Mouse (Mus musculus): ENCODE data around the gene Aloxe3.
A peak's percentile ranks its signal among the peaks of the same experiment; 100 is the strongest.

The Aloxe3 gene

DNA sequence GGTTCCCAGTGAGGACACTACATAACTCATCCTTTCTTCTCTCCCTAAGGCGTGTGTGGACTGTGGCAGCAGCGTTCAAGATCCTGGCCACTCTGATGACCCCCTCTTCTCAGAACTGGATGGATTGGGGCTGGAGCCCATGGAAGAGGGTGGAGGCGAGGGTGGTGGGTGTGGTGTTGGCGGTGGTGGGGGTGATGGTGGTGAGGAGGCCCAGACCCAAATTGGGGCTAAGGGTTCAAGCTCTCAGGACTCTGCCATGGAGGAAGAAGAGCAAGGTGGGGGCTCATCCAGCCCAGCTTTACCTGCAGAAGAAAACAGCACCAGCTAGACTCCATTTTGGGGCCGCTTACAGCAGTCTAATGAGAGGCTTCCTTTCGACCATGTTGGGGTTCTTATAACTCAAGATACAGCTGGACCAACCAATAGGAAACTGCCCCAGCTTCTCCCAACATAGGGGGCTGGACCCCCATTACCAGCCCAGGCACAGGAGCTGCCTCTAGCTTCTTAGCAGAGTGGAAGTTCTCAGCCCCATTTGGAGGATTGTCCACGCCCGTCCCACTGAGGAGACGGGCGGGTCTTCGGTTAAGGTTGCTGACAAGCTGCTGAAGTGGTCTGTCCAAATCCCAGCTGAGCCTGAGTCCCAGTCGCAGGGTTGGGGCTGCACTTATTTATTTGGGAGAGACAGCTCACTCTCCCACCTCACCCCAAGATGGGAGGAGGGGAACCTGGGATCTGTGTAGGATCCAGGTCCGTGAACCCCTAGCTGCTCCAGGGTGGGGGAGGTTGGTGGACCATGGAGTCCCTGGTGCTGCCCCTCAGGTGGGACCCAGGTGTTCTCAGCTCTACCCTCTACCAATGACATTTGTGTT is 16.4 kb upstream of the Aloxe3 start:
- no peak for DNase-seq (ENCODE audit: low spot score in 2 of 2)

DNA sequence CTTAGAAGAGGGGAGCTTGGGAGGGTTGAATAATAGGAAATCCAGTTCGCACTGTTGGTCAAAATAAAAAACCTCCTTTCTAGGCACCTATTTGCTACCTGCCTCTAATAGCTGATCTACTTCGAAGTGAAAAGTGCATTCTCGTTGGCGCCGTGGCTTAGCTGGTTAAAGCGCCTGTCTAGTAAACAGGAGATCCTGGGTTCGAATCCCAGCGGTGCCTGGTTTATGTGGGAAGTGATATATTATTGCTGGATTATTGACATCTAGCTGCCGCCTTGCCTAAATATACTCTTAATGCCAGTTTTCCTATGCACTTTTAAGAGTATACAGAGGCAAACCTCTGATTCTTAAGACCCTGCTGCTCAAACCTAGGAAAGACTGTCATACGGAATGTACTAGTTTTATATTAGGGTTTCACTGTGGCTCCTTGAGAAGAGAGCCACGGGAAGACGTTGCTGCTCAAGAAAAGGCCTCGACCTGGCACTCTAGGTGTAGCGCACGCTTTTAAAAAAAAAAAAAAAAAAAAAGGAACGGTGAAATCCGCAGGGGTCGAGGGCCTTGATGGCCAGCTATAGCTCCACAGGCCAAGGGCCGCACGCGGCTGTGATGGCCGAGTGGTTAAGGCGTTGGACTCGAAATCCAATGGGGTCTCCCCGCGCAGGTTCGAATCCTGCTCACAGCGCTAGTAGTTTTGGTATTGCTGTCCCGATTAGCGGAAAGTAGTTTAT is 15.2 kb upstream of the Aloxe3 start:
- DNase-seq (ENCODE audit: low spot score in 2 of 2): peak; percentile 86 to 92

DNA sequence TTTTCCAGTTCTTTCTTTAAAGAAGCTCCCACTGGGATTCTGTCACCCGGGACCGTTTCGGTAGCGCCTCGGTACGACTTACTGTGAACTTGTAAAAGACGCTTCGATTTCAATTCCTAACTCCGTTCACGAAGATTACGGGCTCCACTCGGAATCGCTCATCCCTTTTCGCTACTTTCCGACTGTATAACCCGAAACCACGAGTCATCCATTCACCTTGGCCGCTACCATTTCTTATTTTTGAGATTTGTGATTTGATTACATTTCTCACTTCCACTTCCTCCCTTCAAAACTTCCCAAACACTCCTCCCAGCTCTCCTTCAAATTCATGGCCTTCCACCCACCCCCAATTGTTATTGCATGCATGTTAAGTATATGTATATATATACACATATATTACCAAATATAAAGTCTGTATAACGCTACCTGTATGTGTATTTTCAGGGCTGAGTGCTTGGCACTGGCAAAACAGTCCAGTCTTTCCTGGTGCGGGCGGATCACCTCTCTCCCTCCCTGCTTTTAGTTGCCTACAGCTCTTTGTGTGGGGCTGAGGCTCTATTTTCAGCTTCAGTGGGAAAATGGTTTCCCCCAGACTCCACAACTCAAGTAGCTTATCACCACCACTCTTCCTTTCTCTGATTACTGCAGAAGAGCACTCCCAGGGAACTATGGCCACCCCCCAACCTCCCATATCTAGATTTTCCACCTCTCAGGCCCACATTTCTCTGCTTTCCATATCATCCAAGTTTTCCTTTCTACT is 14.5 kb upstream of the Aloxe3 start:
- no peak for DNase-seq (ENCODE audit: low spot score in 2 of 2)

DNA sequence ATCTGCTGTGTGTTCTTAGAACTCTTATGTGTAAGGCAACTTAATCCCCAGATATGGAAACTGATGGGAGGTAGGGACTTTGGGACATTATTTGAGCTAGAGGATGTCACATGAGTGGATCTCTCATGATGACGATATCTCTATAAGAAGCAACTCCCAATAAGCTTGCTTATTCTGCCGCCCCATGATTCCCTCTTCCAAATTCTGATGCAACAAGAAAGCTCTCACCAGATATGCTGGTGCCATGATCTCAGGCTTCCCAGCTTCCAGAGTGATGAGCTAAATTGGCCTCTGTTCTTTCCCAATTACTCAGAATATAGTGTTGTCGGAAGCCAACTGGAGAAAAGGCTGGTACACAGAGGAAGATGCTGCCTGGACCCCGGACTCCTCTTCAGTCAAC is 13.8 kb upstream of the Aloxe3 start:
- no peak for DNase-seq (ENCODE audit: low spot score in 2 of 2)

DNA sequence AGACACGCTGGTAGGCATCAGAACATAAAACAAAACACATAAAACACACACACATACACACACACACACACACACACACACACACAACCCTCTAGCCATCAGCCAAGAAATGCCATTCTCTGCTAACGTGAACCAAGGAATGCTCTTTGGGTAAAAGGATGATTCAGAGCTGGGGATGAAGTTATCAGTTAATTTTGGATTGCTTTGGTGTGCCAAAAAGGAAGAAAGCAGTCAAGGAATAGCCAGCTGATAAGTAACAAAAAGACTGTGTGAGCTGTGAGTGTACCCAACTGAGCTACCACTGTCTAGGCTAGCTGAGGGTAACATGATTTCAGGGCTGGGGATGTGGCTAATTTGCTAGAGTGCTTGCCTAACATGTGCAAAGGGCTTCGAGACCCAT is 11.7 kb upstream of the Aloxe3 start:
- DNase-seq (ENCODE audit: low spot score in 2 of 2): no peak

DNA sequence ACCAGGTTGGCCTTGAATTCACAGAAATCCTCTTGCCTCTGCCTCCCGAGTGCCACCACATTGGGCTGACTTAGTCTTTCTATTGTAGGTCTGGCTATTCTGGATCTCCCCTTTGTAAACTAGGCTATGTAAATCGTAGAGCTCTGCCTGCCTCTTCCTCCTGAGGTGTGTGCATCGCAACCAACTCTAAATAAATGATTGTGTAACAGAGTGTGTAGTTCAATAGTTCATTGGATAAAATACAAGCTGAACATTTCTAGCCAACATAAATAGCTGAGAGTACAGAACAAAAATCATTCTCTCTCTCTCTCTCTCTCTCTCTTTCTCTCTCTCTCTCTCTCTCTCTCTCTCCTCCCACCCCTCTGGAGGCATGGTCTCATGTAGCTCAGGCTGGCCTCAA is 11.1 kb upstream of the Aloxe3 start:
- no peak for DNase-seq (ENCODE audit: low spot score in 2 of 2)

DNA sequence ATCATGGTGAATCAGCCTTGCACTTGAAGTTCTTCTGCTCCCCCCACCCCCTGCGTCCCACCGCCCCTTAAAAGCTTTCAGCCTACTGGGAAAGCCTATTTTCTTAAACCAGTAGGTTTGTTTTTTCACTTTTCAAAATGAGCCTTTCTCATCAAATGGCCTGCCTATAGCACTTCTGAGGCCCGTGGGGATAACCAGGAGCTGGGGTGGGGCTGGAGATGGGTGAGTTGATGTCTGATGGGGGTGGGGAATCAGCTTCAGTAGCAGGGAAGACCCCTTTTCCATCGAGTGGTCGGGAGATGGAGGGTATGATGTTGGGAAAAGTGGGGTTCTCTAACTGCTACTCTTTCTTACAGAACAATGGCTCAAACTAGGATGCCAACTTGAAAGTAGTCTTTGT is 8.9 kb upstream of the Aloxe3 start:
- no peak for DNase-seq (ENCODE audit: low spot score in 2 of 2)

DNA sequence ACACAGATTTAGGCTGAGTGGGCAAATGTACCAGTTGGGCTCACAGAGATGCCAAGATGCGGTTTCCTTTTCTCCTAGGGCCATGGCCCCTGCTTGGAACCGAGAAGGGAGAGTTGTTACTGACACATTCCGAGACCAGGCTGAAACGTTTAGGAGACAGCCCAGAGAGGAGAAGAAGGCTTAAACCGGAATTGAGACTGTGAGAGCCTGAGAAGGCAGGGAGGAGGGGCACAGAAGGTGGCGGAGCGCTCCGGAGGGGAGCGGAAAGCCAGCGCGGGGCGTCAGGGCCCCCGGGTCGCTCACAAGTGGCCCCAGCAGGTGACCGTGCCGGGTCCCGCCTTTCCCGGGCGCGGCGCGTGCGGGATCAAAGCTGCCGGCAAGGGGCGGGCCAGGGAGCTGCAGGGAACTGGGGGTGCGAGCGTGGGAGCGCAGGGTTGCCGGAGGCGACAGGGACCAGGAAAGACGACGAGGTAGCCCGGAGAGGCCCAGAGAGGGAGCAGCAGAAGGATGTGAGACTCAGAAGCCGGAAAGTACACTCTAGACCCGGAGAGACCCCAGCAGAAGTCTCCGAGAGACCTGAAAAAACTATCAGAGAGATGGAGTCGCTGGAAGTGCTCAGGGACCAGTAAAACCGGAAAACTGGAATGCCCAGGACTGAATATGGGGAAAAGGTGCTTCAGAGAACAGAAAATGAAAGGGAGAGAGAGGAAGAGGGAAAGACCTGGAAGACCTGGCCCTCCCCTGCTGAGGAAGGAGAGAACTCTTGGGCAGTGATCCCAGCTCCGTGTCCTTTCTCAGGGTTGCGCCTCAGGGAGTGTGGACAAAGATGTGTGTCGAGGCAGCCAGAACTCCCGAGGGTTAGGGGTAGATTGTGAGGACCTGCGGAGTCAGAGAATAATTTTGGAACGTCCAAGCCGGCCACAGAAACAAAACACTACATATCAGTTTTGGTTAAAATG is 7.7 kb upstream of the Aloxe3 start:
- DNase-seq (ENCODE audit: low spot score in 2 of 2): peak in 1 of 2 experiments; percentile 49

DNA sequence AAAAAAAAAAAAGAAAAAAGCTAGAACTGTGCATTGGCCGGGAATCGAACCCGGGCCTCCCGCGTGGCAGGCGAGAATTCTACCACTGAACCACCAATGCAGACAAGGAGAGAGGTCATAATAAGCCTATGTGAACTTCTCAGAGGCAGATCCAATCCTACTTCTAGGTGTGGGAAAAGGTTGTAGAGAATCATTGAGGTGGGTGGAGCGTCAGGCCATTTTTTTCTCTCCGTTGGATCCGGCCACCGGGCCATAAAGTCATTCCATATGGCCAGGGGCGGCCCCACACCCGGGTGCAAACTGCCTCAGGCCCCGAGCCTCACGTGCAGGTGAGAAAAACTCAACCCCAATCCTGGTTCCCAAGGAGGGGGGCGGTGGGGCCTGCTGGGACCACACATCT is 6.9 kb upstream of the Aloxe3 start:
- peak; percentile 66 to 78 for DNase-seq (ENCODE audit: low spot score in 2 of 2)

DNA sequence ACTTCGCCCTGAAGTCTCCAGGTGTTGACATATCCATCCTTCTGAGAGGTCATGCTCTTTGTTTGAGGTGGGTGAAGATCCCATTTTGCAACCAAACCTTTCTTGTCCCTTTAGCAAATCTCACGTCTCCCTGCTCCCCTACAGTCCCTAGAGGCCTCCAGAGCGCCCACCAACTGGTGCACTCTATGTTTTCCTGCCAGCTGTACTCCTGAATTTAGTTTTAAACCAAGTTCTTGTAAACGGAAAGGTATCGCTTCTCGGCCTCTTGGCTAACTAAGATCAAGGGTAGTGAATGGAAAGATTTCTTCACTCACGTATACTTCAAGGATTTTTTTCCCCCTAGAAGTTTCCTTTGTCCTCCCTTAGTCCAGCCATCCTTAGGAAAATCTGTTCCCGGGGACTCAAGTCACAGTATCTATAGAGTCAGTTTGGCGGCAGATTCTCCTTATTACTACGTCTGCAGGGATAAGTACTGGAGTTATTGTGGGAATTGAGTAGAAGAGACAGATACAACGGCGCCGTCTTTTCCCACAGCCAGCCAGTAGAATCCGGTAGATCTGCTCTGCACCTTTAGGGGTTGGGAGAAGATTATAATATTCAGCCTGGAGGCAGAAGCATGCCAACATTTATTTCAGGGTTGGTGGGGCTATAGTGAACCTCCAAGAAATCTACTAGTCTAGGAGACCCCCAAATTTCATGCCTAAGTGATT is 6.1 kb upstream of the Aloxe3 start:
- no peak for DNase-seq (ENCODE audit: low spot score in 2 of 2)

DNA sequence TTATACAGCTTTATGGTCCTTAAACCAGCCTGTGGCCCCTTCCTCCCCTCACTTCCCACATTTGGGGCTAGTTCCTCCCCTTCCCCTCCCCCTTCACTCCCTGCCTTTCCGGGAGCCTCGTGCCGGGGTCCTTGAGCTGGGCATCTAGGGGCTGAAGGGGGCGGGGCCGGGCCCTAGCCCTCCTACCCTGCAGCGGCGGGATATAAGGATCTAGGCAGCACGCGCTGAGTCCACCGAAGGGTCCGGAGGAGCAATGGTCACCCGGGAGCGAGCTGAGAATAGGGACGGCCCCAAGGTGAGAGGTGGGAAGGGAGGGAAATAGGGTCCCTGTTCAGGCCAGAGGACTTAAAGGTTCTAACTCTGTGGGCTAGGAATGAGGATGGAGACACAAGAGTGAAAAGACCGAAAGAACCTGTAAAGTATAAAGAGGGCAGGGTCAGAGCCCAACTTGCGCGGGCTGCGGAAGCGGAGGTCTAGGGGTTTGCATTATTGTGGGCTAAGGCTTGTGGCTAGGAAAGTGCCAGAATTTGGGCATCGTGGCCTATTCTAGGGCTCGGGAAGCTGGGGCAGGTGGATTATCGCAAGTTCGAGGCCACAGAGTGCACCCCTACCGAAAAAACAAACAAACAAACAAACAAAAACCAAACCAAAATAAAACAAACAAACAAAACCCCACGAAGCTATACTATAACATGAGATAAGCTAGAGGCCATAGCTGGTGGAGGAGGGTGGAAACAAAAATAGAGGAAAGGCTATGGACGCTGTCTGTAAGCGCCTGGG is 5.3 kb upstream of the Aloxe3 start, which contains the start of gene Hes7:
Hes7 (plus strand) TSS at position 184 of the 780 bp plus-strand sequence.
- no peak for DNase-seq (ENCODE audit: low spot score in 2 of 2)

DNA sequence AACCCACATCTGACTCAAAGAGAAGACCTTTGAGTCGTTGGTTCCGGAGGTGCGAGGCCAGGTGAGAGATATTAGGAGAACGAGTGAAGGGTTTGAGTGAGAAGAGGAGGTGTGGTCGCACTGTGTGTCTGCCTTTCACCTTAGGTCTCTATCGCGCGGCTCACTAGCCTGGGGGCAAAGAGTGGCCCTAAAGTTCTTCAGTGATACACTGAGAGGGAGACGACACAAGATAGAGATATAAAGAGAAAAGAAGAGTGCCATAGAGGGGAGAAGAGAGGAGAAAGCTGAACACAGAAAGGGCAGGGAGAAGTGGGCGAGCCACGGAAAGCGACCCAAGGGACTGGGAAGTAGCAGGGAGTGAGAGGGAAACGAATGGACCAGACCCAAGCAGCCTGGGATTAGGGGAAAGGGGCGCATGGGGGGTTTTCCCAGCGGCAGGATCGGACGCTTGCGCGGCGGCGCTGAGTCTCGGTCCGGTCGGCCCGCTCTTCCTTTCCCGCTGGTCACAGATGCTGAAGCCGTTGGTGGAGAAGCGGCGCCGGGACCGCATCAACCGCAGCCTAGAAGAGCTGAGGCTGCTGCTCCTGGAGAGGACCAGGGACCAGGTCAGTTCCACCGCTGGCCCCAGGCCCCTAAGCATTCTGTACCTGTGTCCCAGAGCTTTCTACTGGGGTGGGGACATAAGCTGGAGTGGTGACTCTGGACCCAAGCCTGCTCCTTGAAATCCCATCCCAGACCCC is 4.5 kb upstream of the Aloxe3 start:
- DNase-seq (ENCODE audit: low spot score in 2 of 2): peak in 1 of 2 experiments; percentile 16

DNA sequence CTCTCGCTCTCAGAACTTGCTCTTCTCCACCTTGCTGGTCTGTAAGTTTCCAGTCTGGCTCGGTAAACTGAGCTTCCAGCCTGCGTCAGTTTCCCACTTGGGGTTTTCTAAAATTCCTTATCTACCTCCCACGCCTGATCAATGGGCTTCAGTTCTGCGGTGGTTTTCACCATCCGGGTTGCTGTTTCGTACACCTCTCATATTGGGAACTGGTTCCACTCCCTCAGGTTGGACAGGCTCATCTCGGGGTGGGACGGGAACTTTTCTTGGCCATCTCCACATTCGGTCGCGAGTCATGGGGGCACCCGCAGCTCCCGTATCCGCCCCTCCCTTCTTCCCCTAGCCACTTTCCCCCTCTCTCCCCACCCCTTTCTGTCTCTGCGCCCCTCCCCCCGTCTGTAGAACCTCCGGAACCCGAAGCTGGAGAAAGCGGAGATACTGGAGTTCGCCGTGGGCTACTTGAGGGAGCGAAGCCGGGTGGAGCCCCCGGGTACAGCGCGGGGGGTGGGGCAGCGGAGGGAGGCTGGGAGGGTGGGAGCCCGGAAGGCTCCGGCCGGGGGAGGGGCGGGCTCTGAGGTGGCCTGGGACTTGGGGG is 3.9 kb upstream of the Aloxe3 start:
- no peak for DNase-seq (ENCODE audit: low spot score in 2 of 2)

DNA sequence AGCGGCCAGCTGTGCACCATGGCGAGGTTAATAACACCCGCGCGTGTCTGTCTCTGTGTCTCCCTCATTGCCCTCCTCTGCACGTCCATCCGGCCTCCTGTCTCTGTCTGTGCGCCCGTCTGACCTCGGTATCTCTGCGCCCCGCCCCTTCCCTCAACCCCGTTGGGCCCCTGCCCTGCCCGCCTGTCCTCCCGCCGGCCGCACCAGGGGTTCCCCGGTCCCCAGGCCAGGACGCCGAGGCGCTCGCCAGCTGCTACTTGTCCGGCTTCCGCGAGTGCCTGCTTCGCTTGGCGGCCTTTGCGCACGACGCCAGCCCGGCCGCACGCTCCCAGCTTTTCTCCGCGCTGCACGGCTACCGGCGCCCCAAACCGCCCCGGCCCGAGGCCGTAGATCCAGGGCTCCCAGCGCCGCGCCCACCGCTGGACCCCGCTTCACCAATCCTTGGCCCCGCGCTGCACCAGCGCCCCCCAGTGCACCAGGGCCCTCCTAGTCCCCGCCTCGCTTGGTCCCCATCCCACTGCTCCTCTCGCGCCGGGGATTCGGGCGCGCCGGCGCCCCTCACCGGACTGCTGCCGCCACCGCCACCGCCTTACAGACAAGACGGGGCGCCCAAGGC is 3.3 kb upstream of the Aloxe3 start, which contains the start of gene 9130213A22Rik:
9130213A22Rik (minus strand) TSS at position 254 of the 616 bp plus-strand sequence.
- DNase-seq (ENCODE audit: low spot score in 2 of 2): peak; percentile 65 to 68

DNA sequence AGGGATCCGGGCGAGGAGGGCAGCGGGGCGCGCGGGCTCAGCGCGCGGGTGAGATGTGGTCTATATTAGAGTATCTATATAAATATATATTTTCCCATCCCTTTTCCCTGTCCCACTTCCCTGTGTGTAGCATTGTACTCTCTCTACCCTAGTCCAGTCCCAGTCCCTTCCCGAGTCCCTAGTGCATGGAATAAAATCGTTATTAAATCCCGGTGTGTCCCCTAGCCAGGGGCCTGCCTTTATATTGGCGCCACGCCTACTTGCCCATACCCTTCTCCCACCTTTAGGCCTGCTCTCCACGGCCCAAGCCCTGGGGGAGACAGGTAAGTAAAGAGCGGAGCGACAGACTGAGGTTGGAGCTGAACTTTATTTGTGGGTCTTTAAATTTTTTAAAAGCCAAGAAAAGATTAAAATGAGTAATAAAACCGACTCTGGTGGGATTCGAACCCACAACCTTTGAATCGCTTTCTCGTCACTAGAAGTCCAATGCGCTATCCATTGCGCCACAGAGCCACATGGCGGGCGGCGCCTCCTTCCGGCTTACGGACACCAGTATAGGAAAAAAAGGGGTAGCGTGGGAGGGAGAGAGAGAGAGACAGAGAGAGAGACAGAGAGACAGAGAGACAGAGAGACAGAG is 2.5 kb upstream of the Aloxe3 start:
- DNase-seq (ENCODE audit: low spot score in 2 of 2): peak; percentile 81 to 84

DNA sequence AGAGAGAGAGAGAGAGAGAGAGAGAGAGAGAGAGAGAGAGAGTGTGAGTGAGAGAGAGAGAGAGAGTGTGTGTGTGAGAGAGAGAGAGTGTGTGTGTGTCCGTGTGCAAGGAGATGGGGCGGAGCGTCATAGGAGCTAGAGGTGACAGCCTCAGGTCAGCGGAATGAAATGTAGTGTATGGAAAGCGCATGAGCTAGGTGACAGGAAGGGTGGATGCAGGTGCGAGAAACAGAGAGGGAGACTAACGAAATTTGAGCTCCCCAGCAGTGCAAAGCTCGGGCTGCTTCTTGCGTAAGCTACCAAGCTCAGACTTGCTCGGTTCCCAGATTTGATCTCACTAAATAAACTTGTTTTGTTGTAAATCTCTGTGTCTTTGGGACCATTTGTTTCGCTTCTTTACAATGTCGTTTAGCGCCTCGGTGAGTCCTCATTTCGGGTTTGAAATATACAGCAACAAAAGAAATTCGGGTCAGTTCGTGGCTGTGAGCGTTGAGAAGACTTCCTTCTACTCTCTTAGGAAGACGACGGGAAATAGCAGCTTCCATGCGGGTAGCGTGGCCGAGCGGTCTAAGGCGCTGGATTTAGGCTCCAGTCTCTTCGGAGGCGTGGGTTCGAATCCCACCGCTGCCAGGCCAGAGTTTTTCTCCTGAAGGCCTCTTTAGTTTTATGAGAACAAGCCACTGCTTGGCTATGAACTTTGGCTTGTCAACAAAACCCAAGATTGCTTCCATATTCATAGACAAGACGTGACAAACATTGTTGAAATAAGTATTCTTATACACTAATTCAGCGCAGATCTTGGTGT is 1.8 kb upstream of the Aloxe3 start:
- DNase-seq (ENCODE audit: low spot score in 2 of 2): peak; percentile 74 to 78

DNA sequence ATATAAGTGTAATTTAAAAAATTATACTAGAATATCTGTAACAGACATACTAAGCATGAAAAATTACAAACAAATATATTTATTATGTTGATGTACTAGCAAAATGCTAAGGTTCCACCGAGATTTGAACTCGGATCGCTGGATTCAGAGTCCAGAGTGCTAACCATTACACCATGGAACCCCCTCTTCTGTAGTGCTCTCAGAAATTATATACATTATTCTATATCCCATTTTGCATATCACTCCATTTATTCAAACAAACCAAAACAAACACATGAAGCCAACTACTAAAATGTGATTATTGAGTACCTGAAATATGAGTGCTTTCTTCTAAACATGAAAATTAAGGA is 1.2 kb upstream of the Aloxe3 start:
- peak in 1 of 2 experiments; percentile 61 for DNase-seq (ENCODE audit: low spot score in 2 of 2)

All from spleen, postnatal 14 days (tissue).